Mouse (Mus musculus) hindbrain, embryonic 10.5 days (tissue): ENCODE data around the gene Ccdc81. TPM values are rescaled to one million over a fixed set of nuclear protein-coding genes. Genes with fewer than 3 reads are reported as not detected.
A peak's percentile ranks its signal among the peaks of the same experiment; 100 is the strongest.

Source experiments
- DNase-seq: peaks from one replicate; pipeline ENCODE4 v3.0.0-alpha.2; 2017; ENCODE audit warnings: low spot score
- H3K27ac ChIP-seq: fragments of 300-500 bp; sonication (generic); 2 replicates; pipeline ENCODE4 v1.5.1; 2016; ENCODE audit warnings: mild to moderate bottlenecking, moderate library complexity
- H3K27me3 ChIP-seq: fragments of 300-500 bp; sonication (generic); 2 replicates; pipeline ENCODE4 v1.6.1; 2016; ENCODE audit warnings: mild to moderate bottlenecking; ENCODE audit not compliant: poor library complexity, insufficient read depth, severe bottlenecking
- H3K36me3 ChIP-seq: fragments of 300-500 bp; sonication (generic); 2 replicates; pipeline ENCODE4 v1.6.1; 2016; ENCODE audit warnings: mild to moderate bottlenecking, moderate library complexity
- H3K4me1 ChIP-seq: fragments of 300-500 bp; sonication (generic); replicated peaks from 2 replicates; pipeline ENCODE4 v1.6.1; 2016; ENCODE audit warnings: mild to moderate bottlenecking
- H3K4me3 ChIP-seq: fragments of 300-500 bp; sonication (generic); 2 replicates; pipeline ENCODE4 v1.5.1; 2016; ENCODE audit warnings: mild to moderate bottlenecking, moderate library complexity
- H3K9me3 ChIP-seq: fragments of 300-500 bp; sonication (generic); 2 replicates; pipeline ENCODE4 v1.6.1; 2016; ENCODE audit warnings: mild to moderate bottlenecking, moderate library complexity
- WGBS: fragments of 180-500 bp; shearing (Covaris S2); methylation state at CpG from one replicate; pipeline ENCODE4 v1.1.7; 2016; 5-methylcytosine and 5-hydroxymethylcytosine counted together
- polyA plus RNA-seq: library from polyadenylated mRNA; unstranded; fragments of >200 nt; fragmentation: Nextera tagmentation; extraction: Ambion mirVana; gene quantifications from 2 replicates; pipeline ENCODE4 v1.2.1, GENCODE M21; 2016

Ccdc81 gene
- polyA plus RNA-seq, 1 experiment from 2014 or later = 0.31 TPM

- H3K27me3 ChIP-seq = no peaks in the 10 kb centered on the region
- no peak overlapping the region for H3K4me3 ChIP-seq
- no peaks in the 10 kb centered on the region for H3K9me3 ChIP-seq
- peaks cover under 1% of the 10 kb centered on the region; the same call in 1 of the 2 replicates for H3K4me1 ChIP-seq
- no peaks in the 10 kb centered on the region for H3K36me3 ChIP-seq
- 80% methylated on average over 20 of the region's 20 CpGs for WGBS
- H3K27ac ChIP-seq = no peak overlapping the region
- DNase-seq = no peak
These were observed 5.6 kb upstream of the Ccdc81 start for GRCm38 (mm10) chr7:89908899-89909621.

GRCm38 (mm10) chr7:89908421-89908820 is 5.0 kb upstream of the Ccdc81 start:
- peaks cover 7% of the 10 kb centered on the region for H3K4me1 ChIP-seq
- no peaks in the 10 kb centered on the region for H3K9me3 ChIP-seq
- 60% methylated on average over 7 of the region's 7 CpGs for WGBS
- no peak overlapping the region for H3K4me3 ChIP-seq
- H3K27ac ChIP-seq = no peak overlapping the region
- H3K36me3 ChIP-seq = no peaks in the 10 kb centered on the region
- no peak for DNase-seq
- no peaks in the 10 kb centered on the region for H3K27me3 ChIP-seq

GRCm38 (mm10) chr7:89907950-89908349 is 4.5 kb upstream of the Ccdc81 start:
- WGBS = 19% methylated on average over 8 of the region's 8 CpGs
- Histone ChIP-seq H3K36me3 (no peaks in the 10 kb centered on the region), H3K9me3 (no peaks in the 10 kb centered on the region), H3K4me3 (no peak overlapping the region), H3K27me3 (no peaks in the 10 kb centered on the region), H3K27ac (no peak overlapping the region), H3K4me1 (peaks cover 12% of the 10 kb centered on the region)
- DNase-seq = peak; percentile 72

- Histone ChIP-seq H3K27me3 (no peaks in the 10 kb centered on the region), H3K27ac (no peak overlapping the region), H3K4me1 (peaks cover 12% of the 10 kb centered on the region), H3K9me3 (no peaks in the 10 kb centered on the region), H3K4me3 (peak overlapping the region; percentile 18; the same call in 1 of the 2 replicates), H3K36me3 (no peaks in the 10 kb centered on the region)
- 87% methylated on average over 8 of the region's 8 CpGs for WGBS
- no peak for DNase-seq
These were observed 422 bp downstream of the Ccdc81 start for GRCm38 (mm10) chr7:89903007-89903406.

GRCm38 (mm10) chr7:89891856-89892255 is 11.6 kb downstream of the Ccdc81 start:
- Histone ChIP-seq H3K4me3 (no peak overlapping the region), H3K9me3 (no peaks in the 10 kb centered on the region), H3K27me3 (no peaks in the 10 kb centered on the region), H3K4me1 (no peaks in the 10 kb centered on the region; the same call in 1 of the 2 replicates), H3K36me3 (no peaks in the 10 kb centered on the region), H3K27ac (no peak overlapping the region)
- 30% methylated on average over 4 of the region's 4 CpGs for WGBS
- peak; percentile 16 for DNase-seq

GRCm38 (mm10) chr7:89891412-89891811 is 12.0 kb downstream of the Ccdc81 start:
- H3K9me3 ChIP-seq = no peaks in the 10 kb centered on the region
- no peak overlapping the region for H3K4me3 ChIP-seq
- H3K27me3 ChIP-seq = no peaks in the 10 kb centered on the region
- H3K27ac ChIP-seq = no peak overlapping the region
- WGBS = 86% methylated on average over 5 of the region's 5 CpGs
- no peaks in the 10 kb centered on the region; the same call in 1 of the 2 replicates for H3K4me1 ChIP-seq
- DNase-seq = no peak
- no peaks in the 10 kb centered on the region for H3K36me3 ChIP-seq

GRCm38 (mm10) chr7:89884551-89884950 is 18.9 kb downstream of the Ccdc81 start:
- H3K4me1 ChIP-seq = 0 out of 2 replicates have a peak, but pooled peaks cover 6% of the 10 kb centered on the region
- 84% methylated on average over 3 of the region's 3 CpGs for WGBS
- no peaks in the 10 kb centered on the region for H3K27me3 ChIP-seq
- no peaks in the 10 kb centered on the region for H3K36me3 ChIP-seq
- H3K4me3 ChIP-seq = no peak overlapping the region
- DNase-seq = no peak
- no peak overlapping the region for H3K27ac ChIP-seq
- no peaks in the 10 kb centered on the region for H3K9me3 ChIP-seq

- H3K36me3 ChIP-seq = no peaks in the 10 kb centered on the region
- H3K4me1 ChIP-seq = 0 out of 2 replicates have a peak, but pooled peaks cover 6% of the 10 kb centered on the region
- H3K4me3 ChIP-seq = no peak overlapping the region
- DNase-seq = no peak
- H3K9me3 ChIP-seq = no peaks in the 10 kb centered on the region
- H3K27ac ChIP-seq = no peak overlapping the region
- no peaks in the 10 kb centered on the region for H3K27me3 ChIP-seq
- WGBS = 88% methylated on average over 1 of the region's 1 CpGs
These were observed 23.7 kb downstream of the Ccdc81 start for GRCm38 (mm10) chr7:89879686-89880085.

GRCm38 (mm10) chr7:89867221-89867620 is 36.2 kb downstream of the Ccdc81 start:
- no peaks in the 10 kb centered on the region for H3K9me3 ChIP-seq
- no peak for DNase-seq
- H3K4me1 ChIP-seq = no peaks in the 10 kb centered on the region
- H3K4me3 ChIP-seq = no peak overlapping the region
- H3K27ac ChIP-seq = no peak overlapping the region
- H3K27me3 ChIP-seq = no peaks in the 10 kb centered on the region
- 81% methylated on average over 5 of the region's 5 CpGs for WGBS
- H3K36me3 ChIP-seq = no peaks in the 10 kb centered on the region

GRCm38 (mm10) chr7:89864769-89865168 is 38.7 kb downstream of the Ccdc81 start:
- WGBS = 84% methylated on average over 1 of the region's 1 CpGs
- Histone ChIP-seq H3K27me3 (no peaks in the 10 kb centered on the region), H3K27ac (no peak overlapping the region), H3K36me3 (no peaks in the 10 kb centered on the region), H3K4me3 (no peak overlapping the region), H3K4me1 (no peaks in the 10 kb centered on the region), H3K9me3 (no peaks in the 10 kb centered on the region)
- DNase-seq = no peak

- DNase-seq = peak; percentile 68
- Histone ChIP-seq H3K4me1 (peaks cover 13% of the 10 kb centered on the region), H3K4me3 (no peak overlapping the region), H3K36me3 (no peaks in the 10 kb centered on the region), H3K27ac (peak overlapping the region; percentile 71), H3K9me3 (no peaks in the 10 kb centered on the region), H3K27me3 (no peaks in the 10 kb centered on the region)
- WGBS = 52% methylated on average over 17 of the region's 17 CpGs
These were observed 46.8 kb downstream of the Ccdc81 start for GRCm38 (mm10) chr7:89856440-89857217.

- no peak for DNase-seq
- no peak overlapping the region for H3K27ac ChIP-seq
- H3K4me3 ChIP-seq = no peak overlapping the region
- no peaks in the 10 kb centered on the region for H3K9me3 ChIP-seq
- H3K36me3 ChIP-seq = no peaks in the 10 kb centered on the region
- WGBS = 87% methylated on average over 1 of the region's 1 CpGs
- H3K27me3 ChIP-seq = no peaks in the 10 kb centered on the region
- peaks cover 13% of the 10 kb centered on the region for H3K4me1 ChIP-seq
These were observed 48.2 kb downstream of the Ccdc81 start for GRCm38 (mm10) chr7:89855196-89855595.

GRCm38 (mm10) chr7:89853131-89853530 is 50.3 kb downstream of the Ccdc81 start:
- DNase-seq = no peak
- H3K4me1 ChIP-seq = peaks cover 13% of the 10 kb centered on the region
- no peak overlapping the region for H3K27ac ChIP-seq
- no peaks in the 10 kb centered on the region for H3K27me3 ChIP-seq
- no peak overlapping the region for H3K4me3 ChIP-seq
- no peaks in the 10 kb centered on the region for H3K36me3 ChIP-seq
- WGBS = 88% methylated on average over 5 of the region's 5 CpGs
- H3K9me3 ChIP-seq = no peaks in the 10 kb centered on the region
